Mouse (Mus musculus) lung, postnatal 0 days (tissue): ENCODE measurements around the gene Slc4a7. TPM values are rescaled to one million over a fixed set of nuclear protein-coding genes. Genes with fewer than 3 reads are reported as not detected.
A peak's percentile ranks its signal among the peaks of the same experiment; 100 is the strongest.
"Not testable (repeated sequence)": the region's sequence is repeated elsewhere in the genome, so short reads cannot be mapped to it uniquely, and the experiment has no call there.

Experiments
- ATAC-seq: fragments of 200-750 bp; cut with Nextera tagmentation; 2 replicates; pipeline ENCODE4 v1.8.0; 2017; ENCODE audit warnings: moderate library complexity
- DNase-seq: peaks from one replicate; pipeline ENCODE4 v3.0.0-alpha.2; 2016; ENCODE audit warnings: low spot score
- H3K27ac ChIP-seq: fragments of 300-500 bp; sonication (generic); 2 replicates; pipeline ENCODE4 v1.5.1; 2014; ENCODE audit warnings: antibody characterized with exemption, mild to moderate bottlenecking, low read length, mixed read lengths
- H3K27me3 ChIP-seq: fragments of 300-500 bp; sonication (generic); replicated peaks from 2 replicates; pipeline ENCODE4 v1.6.1; 2014; ENCODE audit warnings: low read length, mixed read lengths; ENCODE audit not compliant: insufficient read depth
- H3K36me3 ChIP-seq: fragments of 300-500 bp; sonication (generic); 2 replicates; pipeline ENCODE4 v1.6.1; 2014; ENCODE audit warnings: low read length, mixed read lengths; ENCODE audit not compliant: insufficient read depth
- H3K4me1 ChIP-seq: fragments of 300-500 bp; sonication (generic); 2 replicates; pipeline ENCODE4 v1.6.1; 2014; ENCODE audit warnings: antibody characterized with exemption, low read depth, low read length, mixed read lengths; ENCODE audit not compliant: insufficient read depth
- H3K4me2 ChIP-seq: fragments of 300-500 bp; sonication (generic); replicated peaks from 2 replicates; pipeline ENCODE4 v1.6.1; 2014; ENCODE audit warnings: low read depth, mild to moderate bottlenecking, low read length, moderate library complexity, mixed read lengths
- H3K4me3 ChIP-seq: fragments of 300-500 bp; sonication (generic); 2 replicates; pipeline ENCODE4 v1.5.1; 2014; ENCODE audit warnings: low read depth, low read length
- H3K9ac ChIP-seq: fragments of 300-500 bp; sonication (generic); replicated peaks from 2 replicates; pipeline ENCODE4 v1.6.1; 2014; ENCODE audit warnings: low read depth, mild to moderate bottlenecking
- H3K9me3 ChIP-seq: fragments of 300-500 bp; sonication (generic); 2 replicates; pipeline ENCODE4 v1.6.1; 2016; ENCODE audit warnings: low read length, mixed read lengths
- CTCF ChIP-seq: IDR thresholded peaks from 2 replicates; pipeline ENCODE4 v1.5.1; 2016; ENCODE audit warnings: antibody characterized with exemption, mild to moderate bottlenecking
- EP300 ChIP-seq: IDR thresholded peaks from 2 replicates; pipeline ENCODE4 v1.6.1; 2016; ENCODE audit warnings: antibody characterized with exemption, mild to moderate bottlenecking, control low read depth
- WGBS: fragments of 180-500 bp; shearing (Covaris S2); extraction: QIAGEN DNeasy Blood & Tissue Kit; methylation state at CpG from one replicate; pipeline ENCODE4 v1.1.7; 2014; 5-methylcytosine and 5-hydroxymethylcytosine counted together
- polyA plus RNA-seq: library from polyadenylated mRNA; unstranded; fragments of >200 nt; fragmentation: Nextera tagmentation; extraction: Ambion mirVana; gene quantifications from 2 replicates; pipeline ENCODE4 v1.2.1, GENCODE M21; 2015

Slc4a7 gene
- polyA plus RNA-seq, 1 experiment from 2014 or later: 7.4 TPM

- Histone ChIP-seq H3K4me2 (no peak overlapping the region), H3K4me3 (no peak overlapping the region), H3K27ac (no peak overlapping the region), H3K36me3 (no peaks in the 10 kb centered on the region), H3K27me3 (no peaks in the 10 kb centered on the region), H3K4me1 (no peaks in the 10 kb centered on the region), H3K9me3 (no peaks in the 10 kb centered on the region), H3K9ac (no peak overlapping the region)
- WGBS: 93% methylated on average over 1 of the region's 1 CpGs
- TF ChIP-seq CTCF: no peak
- DNase-seq (no peak), ATAC-seq (no peak)
Measured at GRCm38 (mm10) chr14:14786979-14787378, 84.9 kb downstream of the Slc4a7 start.

DNA sequence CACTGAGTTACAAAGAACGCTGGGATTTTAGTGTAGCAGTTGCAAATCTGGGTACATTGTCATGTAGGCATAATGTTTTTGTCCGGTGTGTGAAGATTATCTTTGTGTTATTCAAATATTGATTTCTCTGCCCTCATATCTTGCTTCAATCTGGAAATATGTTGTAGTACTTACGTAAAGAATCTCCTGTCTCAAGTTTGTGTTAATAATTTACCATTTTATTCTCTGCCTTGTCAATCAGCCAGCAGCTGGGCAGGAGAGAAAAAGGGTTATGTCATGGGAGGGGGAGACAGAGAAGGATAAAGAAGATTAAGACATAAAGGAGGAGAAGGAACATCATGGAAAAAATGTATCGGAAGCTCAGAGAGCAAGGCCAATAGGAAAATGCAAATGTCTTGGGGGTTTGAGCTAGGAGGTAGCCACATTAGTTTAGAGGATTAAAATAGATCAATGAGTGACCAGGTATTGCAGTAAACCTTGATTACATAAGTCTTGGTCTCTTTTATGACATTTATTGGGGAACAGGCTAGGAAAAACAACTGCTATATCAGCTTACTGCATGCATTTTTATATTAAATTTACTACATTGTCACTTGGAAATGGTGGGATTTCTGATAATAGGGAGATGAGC, 87.9 kb downstream of the Slc4a7 start:
- H3K9me3 ChIP-seq: no peaks in the 10 kb centered on the region
- H3K27ac ChIP-seq: no peak overlapping the region
- H3K4me2 ChIP-seq: no peak overlapping the region
- ATAC-seq (no peak), DNase-seq (no peak)
- H3K27me3 ChIP-seq: no peaks in the 10 kb centered on the region
- 79% methylated on average over 4 of the region's 4 CpGs for WGBS
- TF ChIP-seq CTCF (no peak), EP300 (no peak)
- no peaks in the 10 kb centered on the region for H3K4me1 ChIP-seq
- H3K4me3 ChIP-seq: no peak overlapping the region
- H3K36me3 ChIP-seq: no peaks in the 10 kb centered on the region
- no peak overlapping the region for H3K9ac ChIP-seq

DNA sequence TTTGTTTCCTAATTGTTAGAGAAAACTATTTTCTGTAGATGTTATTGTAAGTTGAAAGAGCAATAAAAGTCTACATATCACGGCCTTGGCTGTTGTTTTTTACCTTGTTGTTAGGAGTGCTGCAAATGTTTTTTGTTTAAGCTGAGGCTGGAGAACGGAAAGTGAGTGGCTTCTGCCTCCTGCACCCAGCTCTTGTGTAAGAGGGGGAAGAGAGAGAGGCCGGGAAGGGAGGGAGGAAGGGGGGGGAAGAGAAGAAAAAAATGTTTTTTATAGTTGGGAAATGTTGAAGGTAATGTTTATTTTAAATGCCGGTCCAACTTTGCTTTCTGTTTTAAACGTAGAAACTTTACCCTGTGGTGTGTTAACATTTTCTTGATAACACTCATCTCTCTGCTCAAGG, 97.8 kb downstream of the Slc4a7 start:
- H3K9ac ChIP-seq: no peak overlapping the region
- no peak overlapping the region for H3K4me2 ChIP-seq
- ATAC-seq (no peak), DNase-seq (peak; percentile 13)
- no peaks in the 10 kb centered on the region for H3K36me3 ChIP-seq
- H3K4me1 ChIP-seq: no peaks in the 10 kb centered on the region
- no peaks in the 10 kb centered on the region for H3K27me3 ChIP-seq
- no peak for TF ChIP-seq EP300
- TF ChIP-seq CTCF: no peak
- no peak overlapping the region for H3K27ac ChIP-seq
- H3K9me3 ChIP-seq: no peaks in the 10 kb centered on the region
- no peak overlapping the region for H3K4me3 ChIP-seq
- 49% methylated on average over 5 of the region's 5 CpGs for WGBS

DNA sequence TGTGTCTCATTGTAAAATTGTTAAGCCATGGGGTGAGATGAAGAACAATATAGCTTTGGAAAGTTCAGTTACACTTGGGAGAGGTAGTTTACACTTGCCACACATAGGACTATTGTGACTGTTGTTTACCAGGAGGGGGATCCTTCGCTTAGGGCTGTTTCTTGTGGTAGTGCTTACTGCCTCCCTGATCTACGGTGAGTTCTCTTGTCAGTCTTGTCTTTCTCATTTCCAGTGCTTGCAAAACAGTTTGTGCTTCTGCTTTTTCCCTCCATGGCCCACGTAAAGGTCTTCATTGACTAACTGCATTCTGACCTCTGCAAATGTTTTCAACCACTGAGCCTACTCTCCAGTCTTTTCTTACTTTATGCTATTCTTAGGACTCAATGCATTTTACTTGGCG, 98.3 kb downstream of the Slc4a7 start:
- Histone ChIP-seq H3K4me3 (no peak overlapping the region), H3K27me3 (no peaks in the 10 kb centered on the region), H3K9ac (no peak overlapping the region), H3K9me3 (no peaks in the 10 kb centered on the region), H3K4me1 (no peaks in the 10 kb centered on the region), H3K36me3 (no peaks in the 10 kb centered on the region), H3K27ac (no peak overlapping the region), H3K4me2 (no peak overlapping the region)
- ATAC-seq: no peak
- TF ChIP-seq EP300: no peak
- TF ChIP-seq CTCF: no peak
- DNase-seq: no peak
- WGBS: 90% methylated on average over 4 of the region's 4 CpGs

DNA sequence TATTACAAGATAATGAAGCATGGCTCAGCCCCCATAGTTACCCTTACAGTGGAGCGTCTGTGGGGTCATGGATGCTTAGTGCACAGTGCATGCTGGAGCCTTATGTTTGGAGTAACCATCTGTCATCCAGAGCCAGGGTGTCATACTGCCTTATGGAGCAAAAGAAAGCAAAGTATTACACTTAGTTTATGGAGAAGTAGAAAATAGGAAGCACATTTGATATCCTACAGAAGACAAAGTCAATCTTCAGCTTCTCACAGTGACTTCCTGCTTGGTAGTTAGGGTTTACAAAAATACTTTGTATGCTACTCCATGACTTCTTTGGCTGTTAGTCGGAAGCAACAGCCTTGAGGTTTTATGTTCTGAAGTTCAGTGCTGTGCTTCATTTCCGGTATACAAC, 98.7 kb downstream of the Slc4a7 start:
- TF ChIP-seq CTCF (no peak), EP300 (no peak)
- Histone ChIP-seq H3K27ac (no peak overlapping the region), H3K27me3 (no peaks in the 10 kb centered on the region), H3K9me3 (no peaks in the 10 kb centered on the region), H3K4me1 (no peaks in the 10 kb centered on the region), H3K4me2 (no peak overlapping the region), H3K4me3 (no peak overlapping the region), H3K36me3 (no peaks in the 10 kb centered on the region), H3K9ac (no peak overlapping the region)
- DNase-seq: peak; percentile 21
- 90% methylated on average over 3 of the region's 3 CpGs for WGBS
- no peak for ATAC-seq

DNA sequence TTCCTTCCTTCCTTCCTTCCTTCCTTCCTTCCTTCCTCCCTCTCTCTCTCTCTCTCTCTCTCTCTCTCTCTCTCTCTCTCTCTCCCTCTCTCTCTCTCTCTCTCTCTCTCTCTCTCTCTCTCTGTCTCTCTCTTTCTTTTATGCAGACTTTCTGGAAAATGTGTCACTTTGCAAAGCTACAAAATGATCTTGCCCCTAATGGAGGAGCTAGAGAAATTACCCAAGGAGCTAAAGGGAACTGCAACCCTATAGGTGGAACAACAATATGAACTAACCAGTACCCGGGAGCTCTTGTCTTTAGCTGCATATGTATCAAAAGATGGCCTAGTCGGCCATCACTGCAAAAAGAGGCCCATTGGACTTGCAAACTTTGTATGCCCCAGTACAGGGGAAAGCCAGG, 101.0 kb downstream of the Slc4a7 start, which contains the start of gene Nek10:
Gene Nek10, plus strand, starts transcription at position 301 of the 400 bp plus-strand sequence.
- not testable (repeated sequence) for H3K4me3 ChIP-seq, H3K4me1 ChIP-seq, H3K9me3 ChIP-seq, H3K36me3 ChIP-seq, H3K9ac ChIP-seq, H3K4me2 ChIP-seq, H3K27me3 ChIP-seq, DNase-seq, ATAC-seq, H3K27ac ChIP-seq
- no CpG with 5 or more reads among the region's 2 CpGs for WGBS
